Mouse (Mus musculus) heart, postnatal 0 days (tissue): ENCODE results near the gene H2afj. TPM values are rescaled to one million over a fixed set of nuclear protein-coding genes. Genes with fewer than 3 reads are reported as not detected.

ENCODE experiments used
- ATAC-seq: fragments of 200-750 bp; cut with Nextera tagmentation; 2 replicates; pipeline ENCODE4 v1.8.0; 2017; ENCODE audit warnings: low read depth, moderate number of reproducible peaks, moderate library complexity; ENCODE audit not compliant: insufficient read depth
- DNase-seq: peaks from one replicate; pipeline ENCODE4 v3.0.0-alpha.2; 2016; ENCODE audit warnings: low spot score
- H3K27ac ChIP-seq: fragments of 300-500 bp; sonication (generic); 2 replicates; pipeline ENCODE4 v1.5.1; 2014; ENCODE audit warnings: low read depth, mild to moderate bottlenecking
- H3K27me3 ChIP-seq: fragments of 300-500 bp; sonication (generic); 2 replicates; pipeline ENCODE4 v1.6.1; 2014; ENCODE audit warnings: low read length, mixed read lengths; ENCODE audit not compliant: control insufficient read depth, insufficient read depth
- H3K36me3 ChIP-seq: fragments of 300-500 bp; sonication (generic); replicated peaks from 2 replicates; pipeline ENCODE4 v1.6.1; 2014; ENCODE audit warnings: low read length, mixed read lengths; ENCODE audit not compliant: control insufficient read depth, insufficient read depth
- H3K4me1 ChIP-seq: fragments of 300-500 bp; sonication (generic); 2 replicates; pipeline ENCODE4 v1.6.1; 2014; ENCODE audit warnings: antibody characterized with exemption; ENCODE audit not compliant: control insufficient read depth, insufficient read depth
- H3K4me2 ChIP-seq: fragments of 300-500 bp; sonication (generic); 2 replicates; pipeline ENCODE4 v1.6.1; 2014; ENCODE audit warnings: low read depth, mild to moderate bottlenecking, low read length, moderate library complexity
- H3K4me3 ChIP-seq: fragments of 300-500 bp; sonication (generic); 2 replicates; pipeline ENCODE4 v1.5.1; 2014; ENCODE audit warnings: low read depth, low read length
- H3K9ac ChIP-seq: fragments of 300-500 bp; sonication (generic); replicated peaks from 2 replicates; pipeline ENCODE4 v1.6.1; 2014; ENCODE audit warnings: low read depth, low read length, mixed read lengths
- H3K9me3 ChIP-seq: fragments of 300-500 bp; sonication (generic); replicated peaks from 2 replicates; pipeline ENCODE4 v1.6.1; 2016; ENCODE audit warnings: low read length; ENCODE audit not compliant: control insufficient read depth
- CTCF ChIP-seq: IDR thresholded peaks from 2 replicates; pipeline ENCODE4 v1.5.1; 2016; ENCODE audit warnings: antibody characterized with exemption, control low read depth, low read depth
- EP300 ChIP-seq: IDR thresholded peaks from 2 replicates; pipeline ENCODE4 v1.6.1; 2016; ENCODE audit warnings: antibody characterized with exemption, low read depth
- WGBS: fragments of 180-500 bp; shearing (Covaris S2); extraction: QIAGEN DNeasy Blood & Tissue Kit; methylation state at CpG from one replicate; pipeline ENCODE4 v1.1.7; 2014; 5-methylcytosine and 5-hydroxymethylcytosine counted together
- polyA plus RNA-seq: library from polyadenylated mRNA; unstranded; fragments of >200 nt; fragmentation: Nextera tagmentation; extraction: Ambion mirVana; gene quantifications from 2 replicates; pipeline ENCODE4 v1.2.1, GENCODE M21; 2015
- total RNA-seq: library from RNA; depleted of rRNA; stranded (reverse); fragments of >200 nt; gene quantifications from 2 replicates; pipeline ENCODE4 v1.2.3, GENCODE M21; 2014; ENCODE audit warnings: low replicate concordance

Gene H2afj
- total and polyA plus RNA-seq, 2 experiments from 2014 or later: 13.1 to 88.8 TPM

GRCm38 (mm10) chr6:136803093-136803738 lies 4.8 kb upstream of the H2afj start:
- H3K4me3 ChIP-seq: peak overlapping the region; percentile 67
- peak overlapping the region; percentile 99 for H3K27ac ChIP-seq
- no peaks in the 10 kb centered on the region for H3K9me3 ChIP-seq
- DNase-seq (no peak), ATAC-seq (peak; percentile 1; the same call in 1 of the 2 replicates)
- TF ChIP-seq EP300 (no peak), CTCF (no peak)
- H3K36me3 ChIP-seq: no peaks in the 10 kb centered on the region
- peak overlapping the region; percentile 73 for H3K4me2 ChIP-seq
- no peaks in the 10 kb centered on the region for H3K27me3 ChIP-seq
- 7% methylated on average over 12 of the region's 12 CpGs for WGBS
- peak overlapping the region; percentile 81; the same call in 1 of the 2 replicates for H3K9ac ChIP-seq
- peaks cover 10% of the 10 kb centered on the region for H3K4me1 ChIP-seq

GRCm38 (mm10) chr6:136803739-136804633 lies 4.1 kb upstream of the H2afj start, which contains the start of gene Hist4h4:
Gene Hist4h4, minus strand, starts transcription at chr6:136804415.
- H3K4me3 ChIP-seq: peak within 1 kb of the TSS; percentile 67
- H3K27ac ChIP-seq: peak within 1 kb of the TSS; percentile 99
- H3K9ac ChIP-seq: peak within 1 kb of the TSS; percentile 81
- H3K4me1 ChIP-seq: peaks cover 10% of the 10 kb centered on the region
- DNase-seq (peak; percentile 90), ATAC-seq (peak; percentile 71)
- TF ChIP-seq EP300: peak; percentile 68
- TF ChIP-seq CTCF: no peak
- peak within 1 kb of the TSS; percentile 73 for H3K4me2 ChIP-seq
- H3K9me3 ChIP-seq: no peaks in the 10 kb centered on the region
- WGBS: under 1% methylated on average over 50 of the region's 50 CpGs
- no peaks in the 10 kb centered on the region for H3K27me3 ChIP-seq
- no peaks in the 10 kb centered on the region for H3K36me3 ChIP-seq

GRCm38 (mm10) chr6:136804705-136805408 lies 3.2 kb upstream of the H2afj start:
- Histone ChIP-seq H3K4me2 (peak overlapping the region; percentile 73), H3K36me3 (no peaks in the 10 kb centered on the region), H3K27ac (peak overlapping the region; percentile 99), H3K9ac (peak overlapping the region; percentile 81), H3K9me3 (no peaks in the 10 kb centered on the region), H3K4me1 (peaks cover 17% of the 10 kb centered on the region), H3K27me3 (no peaks in the 10 kb centered on the region), H3K4me3 (peak overlapping the region; percentile 67)
- ATAC-seq (no peak), DNase-seq (peak; percentile 31)
- TF ChIP-seq CTCF: no peak
- TF ChIP-seq EP300: no peak
- 24% methylated on average over 9 of the region's 9 CpGs for WGBS

- Histone ChIP-seq H3K4me3 (no peak overlapping the region), H3K36me3 (no peaks in the 10 kb centered on the region), H3K9ac (no peak overlapping the region), H3K4me2 (no peak overlapping the region), H3K9me3 (no peaks in the 10 kb centered on the region), H3K27ac (peak overlapping the region; percentile 99; the same call in 1 of the 2 replicates), H3K27me3 (no peaks in the 10 kb centered on the region), H3K4me1 (peaks cover 17% of the 10 kb centered on the region)
- DNase-seq: no peak
- ATAC-seq: no peak
- TF ChIP-seq EP300 (no peak), CTCF (no peak)
- WGBS: 85% methylated on average over 1 of the region's 1 CpGs
Observed at GRCm38 (mm10) chr6:136805409-136805775, 2.7 kb upstream of the H2afj start.

- WGBS: 76% methylated on average over 5 of the region's 5 CpGs
- TF ChIP-seq EP300: no peak
- TF ChIP-seq CTCF: no peak
- Histone ChIP-seq H3K27ac (no peak overlapping the region), H3K4me1 (peaks cover 17% of the 10 kb centered on the region), H3K36me3 (no peaks in the 10 kb centered on the region), H3K9ac (no peak overlapping the region), H3K4me3 (no peak overlapping the region), H3K27me3 (no peaks in the 10 kb centered on the region), H3K4me2 (no peak overlapping the region), H3K9me3 (no peaks in the 10 kb centered on the region)
- no peak for ATAC-seq
- no peak for DNase-seq
Observed at GRCm38 (mm10) chr6:136806819-136807218, 1.2 kb upstream of the H2afj start.
